Mouse (Mus musculus) embryonic facial prominence, embryonic 11.5 days (tissue): ENCODE results near the gene Auh. TPM values are rescaled to one million over a fixed set of nuclear protein-coding genes. Genes with fewer than 3 reads are reported as not detected.
A peak's percentile ranks its signal among the peaks of the same experiment; 100 is the strongest.

Experiments used
- ATAC-seq: fragments of 200-750 bp; cut with Nextera tagmentation; replicated peaks from 2 replicates; pipeline ENCODE4 v1.8.0; 2017; ENCODE audit warnings: low read depth; ENCODE audit not compliant: insufficient number of reproducible peaks, low FRiP score, low TSS enrichment
- DNase-seq: peaks from one replicate; pipeline ENCODE4 v3.0.0-alpha.2; 2015; ENCODE audit warnings: low spot score
- H3K27ac ChIP-seq: fragments of 300-500 bp; sonication (generic); replicated peaks from 2 replicates; pipeline ENCODE4 v1.5.1; 2014; ENCODE audit warnings: mild to moderate bottlenecking, low read depth, low read length, control low read depth
- H3K27me3 ChIP-seq: fragments of 300-500 bp; sonication (generic); 2 replicates; pipeline ENCODE4 v1.6.1; 2014; ENCODE audit warnings: mild to moderate bottlenecking, low read length, moderate library complexity, mixed read lengths; ENCODE audit not compliant: control insufficient read depth, insufficient read depth
- H3K36me3 ChIP-seq: fragments of 300-500 bp; sonication (generic); replicated peaks from 2 replicates; pipeline ENCODE4 v1.6.1; 2014; ENCODE audit warnings: low read depth, mild to moderate bottlenecking, low read length, moderate library complexity, mixed read lengths; ENCODE audit not compliant: control insufficient read depth, insufficient read depth
- H3K4me1 ChIP-seq: fragments of 300-500 bp; sonication (generic); 2 replicates; pipeline ENCODE4 v1.6.1; 2014; ENCODE audit warnings: low read length, mixed read lengths; ENCODE audit not compliant: control insufficient read depth, insufficient read depth
- H3K4me2 ChIP-seq: fragments of 300-500 bp; sonication (generic); 2 replicates; pipeline ENCODE4 v1.6.1; 2014; ENCODE audit warnings: low read depth, mild to moderate bottlenecking, control low read depth, low read length, moderate library complexity
- H3K4me3 ChIP-seq: fragments of 300-500 bp; sonication (generic); 2 replicates; pipeline ENCODE4 v1.5.1; 2014; ENCODE audit warnings: low read depth, low read length, control low read depth
- H3K9ac ChIP-seq: fragments of 300-500 bp; sonication (generic); replicated peaks from 2 replicates; pipeline ENCODE4 v1.6.1; 2014; ENCODE audit warnings: mild to moderate bottlenecking, control low read depth, low read length
- H3K9me3 ChIP-seq: fragments of 300-500 bp; sonication (generic); replicated peaks from 2 replicates; pipeline ENCODE4 v1.6.1; 2016; ENCODE audit warnings: mild to moderate bottlenecking, low read length, inconsistent platforms, mixed read lengths; ENCODE audit not compliant: control insufficient read depth
- WGBS: fragments of 180-500 bp; shearing (Covaris S2); extraction: QIAGEN DNeasy Blood & Tissue Kit; methylation state at CpG from one replicate; pipeline ENCODE4 v1.1.7; 2014; 5-methylcytosine and 5-hydroxymethylcytosine counted together
- polyA plus RNA-seq: library from polyadenylated mRNA; unstranded; fragments of >200 nt; fragmentation: Nextera tagmentation; extraction: Ambion mirVana; gene quantifications from 2 replicates; pipeline ENCODE4 v1.2.1, GENCODE M21; 2014

Gene Auh
- polyA plus RNA-seq, 1 experiment from 2014 or later, result 33.1 TPM

- H3K27ac ChIP-seq, result no peak overlapping the region
- no peak for DNase-seq
- ATAC-seq, result no peak
- WGBS, result 89% methylated on average over 9 of the region's 9 CpGs
- no peaks in the 10 kb centered on the region for H3K9me3 ChIP-seq
- H3K27me3 ChIP-seq, result no peaks in the 10 kb centered on the region
- H3K4me1 ChIP-seq, result no peaks in the 10 kb centered on the region
- H3K4me3 ChIP-seq, result no peak overlapping the region
- H3K36me3 ChIP-seq, result no peaks in the 10 kb centered on the region
- H3K4me2 ChIP-seq, result no peak overlapping the region
- H3K9ac ChIP-seq, result no peak overlapping the region
These were observed 16.3 kb upstream of the Auh start for GRCm38 (mm10) chr13:52945769-52946168.

GRCm38 (mm10) chr13:52944116-52944515 is 14.6 kb upstream of the Auh start:
- DNase-seq, result no peak
- H3K4me3 ChIP-seq, result no peak overlapping the region
- H3K27ac ChIP-seq, result no peak overlapping the region
- no peak for ATAC-seq
- no peaks in the 10 kb centered on the region for H3K4me1 ChIP-seq
- H3K4me2 ChIP-seq, result no peak overlapping the region
- 85% methylated on average over 4 of the region's 4 CpGs for WGBS
- no peak overlapping the region for H3K9ac ChIP-seq
- no peaks in the 10 kb centered on the region for H3K9me3 ChIP-seq
- H3K27me3 ChIP-seq, result no peaks in the 10 kb centered on the region
- no peaks in the 10 kb centered on the region for H3K36me3 ChIP-seq

GRCm38 (mm10) chr13:52942876-52943388 is 13.5 kb upstream of the Auh start:
- no peak overlapping the region for H3K4me2 ChIP-seq
- no peak overlapping the region for H3K27ac ChIP-seq
- H3K9me3 ChIP-seq, result no peaks in the 10 kb centered on the region
- H3K9ac ChIP-seq, result no peak overlapping the region
- H3K36me3 ChIP-seq, result no peaks in the 10 kb centered on the region
- H3K4me3 ChIP-seq, result no peak overlapping the region
- no peaks in the 10 kb centered on the region for H3K4me1 ChIP-seq
- DNase-seq, result no peak
- 66% methylated on average over 1 of the region's 1 CpGs for WGBS
- no peak for ATAC-seq
- no peaks in the 10 kb centered on the region for H3K27me3 ChIP-seq

- H3K9ac ChIP-seq, result no peak overlapping the region
- no peak overlapping the region for H3K4me2 ChIP-seq
- DNase-seq (no peak), ATAC-seq (no peak)
- H3K4me1 ChIP-seq, result no peaks in the 10 kb centered on the region
- 82% methylated on average over 7 of the region's 7 CpGs for WGBS
- H3K9me3 ChIP-seq, result no peaks in the 10 kb centered on the region
- no peak overlapping the region for H3K27ac ChIP-seq
- no peaks in the 10 kb centered on the region for H3K27me3 ChIP-seq
- no peaks in the 10 kb centered on the region for H3K36me3 ChIP-seq
- H3K4me3 ChIP-seq, result no peak overlapping the region
These were observed 11.5 kb upstream of the Auh start for GRCm38 (mm10) chr13:52940956-52941355.

- 51% methylated on average over 10 of the region's 10 CpGs for WGBS
- Histone ChIP-seq H3K9ac (no peak overlapping the region), H3K9me3 (no peaks in the 10 kb centered on the region), H3K4me3 (no peak overlapping the region), H3K36me3 (no peaks in the 10 kb centered on the region), H3K4me1 (no peaks in the 10 kb centered on the region; the same call in 1 of the 2 replicates), H3K27me3 (no peaks in the 10 kb centered on the region), H3K27ac (no peak overlapping the region), H3K4me2 (no peak overlapping the region)
- ATAC-seq (no peak), DNase-seq (no peak)
These were observed 1.1 kb upstream of the Auh start for GRCm38 (mm10) chr13:52930582-52930981.

GRCm38 (mm10) chr13:52928392-52928791 is 1.1 kb downstream of the Auh start:
- Histone ChIP-seq H3K27me3 (no peaks in the 10 kb centered on the region), H3K36me3 (no peaks in the 10 kb centered on the region), H3K9me3 (no peaks in the 10 kb centered on the region), H3K27ac (no peak overlapping the region), H3K4me2 (peak overlapping the region; percentile 61), H3K4me3 (peak overlapping the region; percentile 71; the same call in 1 of the 2 replicates), H3K4me1 (no peaks in the 10 kb centered on the region; the same call in 1 of the 2 replicates), H3K9ac (peak overlapping the region; percentile 72; the same call in 1 of the 2 replicates)
- 64% methylated on average over 9 of the region's 9 CpGs for WGBS
- DNase-seq, result no peak
- no peak for ATAC-seq

GRCm38 (mm10) chr13:52924457-52924856 is 5.0 kb downstream of the Auh start:
- Histone ChIP-seq H3K4me3 (no peak overlapping the region), H3K4me2 (no peak overlapping the region), H3K4me1 (no peaks in the 10 kb centered on the region; the same call in 1 of the 2 replicates), H3K27me3 (no peaks in the 10 kb centered on the region), H3K9me3 (no peaks in the 10 kb centered on the region), H3K27ac (no peak overlapping the region), H3K36me3 (no peaks in the 10 kb centered on the region), H3K9ac (no peak overlapping the region)
- DNase-seq (no peak), ATAC-seq (no peak)
- 79% methylated on average over 5 of the region's 5 CpGs for WGBS

- Histone ChIP-seq H3K36me3 (no peaks in the 10 kb centered on the region), H3K4me2 (no peak overlapping the region), H3K4me1 (no peaks in the 10 kb centered on the region), H3K27me3 (no peaks in the 10 kb centered on the region), H3K9ac (no peak overlapping the region), H3K27ac (no peak overlapping the region), H3K4me3 (no peak overlapping the region), H3K9me3 (no peaks in the 10 kb centered on the region)
- no peak for DNase-seq
- ATAC-seq, result no peak
- WGBS, result 77% methylated on average over 8 of the region's 8 CpGs
These were observed 7.5 kb downstream of the Auh start for GRCm38 (mm10) chr13:52921966-52922365.
